Mouse (Mus musculus): ENCODE data around the gene Spaca6. TPM values are rescaled to one million over a fixed set of nuclear protein-coding genes. Genes with fewer than 3 reads are reported as not detected.

Gene Spaca6
- total RNA-seq, 2 experiments from 2014 or later: 32.1 to 70.4 TPM

Small RNA genes within 50 kb of the gene (microRNA-seq; reads per million reads assigned to microRNA genes)
- gene Gm25927 (not detected), gene Mir125a (7,028 reads per million, percentile 91 among the genes with 10 or more reads in this experiment), gene Mir99b (7,143 reads per million, percentile 92 among the genes with 10 or more reads in this experiment), gene Mirlet7e (not detected)

Other genes with a start within 250 kb of the Spaca6 start
- 100 to 1,000 TPM; 101 to 135 TPM for gene Lnpep, start 202.1 kb upstream of the Spaca6 start, total RNA-seq (2021)
- not detected for gene Vmn2r90, start 123.4 kb upstream of the Spaca6 start, total RNA-seq (2021)
- under 1 TPM; 0.12 to 0.30 TPM for gene Has1, start 28.0 kb downstream of the Spaca6 start, total RNA-seq (2021)
- gene Fpr1, start 56.8 kb downstream of the Spaca6 start, total RNA-seq (2021): 1 to 10 TPM in 1 of 2 experiments, under 1 TPM in 1; 0.51 to 1.4 TPM
- gene Fpr2, start 60.7 kb downstream of the Spaca6 start, total RNA-seq (2021): 1 to 10 TPM; 1.2 to 1.8 TPM
- gene Fpr3, start 60.7 kb downstream of the Spaca6 start, total RNA-seq (2021): not detected
- not detected for gene Fpr-rs4, start 194.6 kb downstream of the Spaca6 start, total RNA-seq (2021)
- not detected for gene Vmn2r124, start 222.3 kb downstream of the Spaca6 start, total RNA-seq (2021)